Mouse (Mus musculus): Measurements from ENCODE around the gene Eif3l. TPM values are rescaled to one million over a fixed set of nuclear protein-coding genes. Genes with fewer than 3 reads are reported as not detected.
"Not testable (repeated sequence)": the region's sequence is repeated elsewhere in the genome, so short reads cannot be mapped to it uniquely, and the experiment has no call there.

Gene Eif3l
- polyA plus RNA-seq (2012; rRNA removed) = 180 and 189 TPM in 2 replicates

DNA sequence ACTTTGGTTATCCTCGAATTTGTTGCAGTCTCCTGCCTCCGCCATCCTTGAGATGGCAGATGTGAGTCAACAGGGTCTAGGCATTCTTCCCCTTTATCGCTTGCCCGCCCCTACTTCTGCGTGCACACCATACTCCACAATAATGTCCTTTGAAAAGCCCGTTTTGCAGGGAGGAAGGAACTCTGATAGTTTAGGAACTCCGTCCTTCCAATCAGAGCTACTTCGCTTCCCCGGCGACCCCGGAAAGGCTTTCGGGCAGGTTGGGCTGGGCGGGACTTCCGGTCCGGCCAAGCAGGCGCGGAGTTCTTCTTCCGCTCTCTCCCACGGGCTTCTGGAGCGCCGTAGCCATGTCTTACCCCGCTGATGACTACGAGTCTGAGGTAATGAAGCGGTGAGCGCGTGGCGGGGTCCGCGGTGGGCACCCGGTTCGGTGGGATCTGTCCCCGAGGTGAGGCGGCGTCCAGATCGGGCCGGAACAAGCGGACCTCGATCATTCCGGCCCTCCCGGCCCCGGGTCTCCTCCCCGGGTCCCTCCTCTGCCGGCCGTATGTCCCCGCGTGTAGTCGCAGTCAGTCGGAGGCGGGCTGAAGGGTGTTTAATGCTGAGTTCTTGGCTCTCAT, at the start of gene Eif3l:
TSS of gene Eif3l (plus strand) at position 267 of the 620 bp plus-strand sequence.
- TF ChIP-seq POLR2A (IDR thresholded peaks at IDR 0.05; ENCODE audit: borderline replicate concordance, extremely low read depth, insufficient read depth, insufficient read length, poor library complexity, severe bottlenecking) (no peak), CTCF (IDR thresholded peaks at IDR 0.05; ENCODE audit: borderline replicate concordance, extremely low read depth, insufficient read depth, insufficient read length) (no peak)

GRCm38 (mm10) chr15:79025687-79026308, 49.2 kb upstream of the Eif3l start:
- no peak for TF ChIP-seq CTCF (IDR thresholded peaks at IDR 0.05; ENCODE audit: borderline replicate concordance, extremely low read depth, insufficient read depth, insufficient read length)
- TF ChIP-seq POLR2A (IDR thresholded peaks at IDR 0.05; ENCODE audit: borderline replicate concordance, extremely low read depth, insufficient read depth, insufficient read length, poor library complexity, severe bottlenecking) = no peak
- peak; percentile 39 for DNase-seq (ENCODE audit: low read depth)

More for the DNA sequence above, at the start of gene Eif3l:
- DNase-seq (ENCODE audit: low read depth) = peak; percentile 97

DNA sequence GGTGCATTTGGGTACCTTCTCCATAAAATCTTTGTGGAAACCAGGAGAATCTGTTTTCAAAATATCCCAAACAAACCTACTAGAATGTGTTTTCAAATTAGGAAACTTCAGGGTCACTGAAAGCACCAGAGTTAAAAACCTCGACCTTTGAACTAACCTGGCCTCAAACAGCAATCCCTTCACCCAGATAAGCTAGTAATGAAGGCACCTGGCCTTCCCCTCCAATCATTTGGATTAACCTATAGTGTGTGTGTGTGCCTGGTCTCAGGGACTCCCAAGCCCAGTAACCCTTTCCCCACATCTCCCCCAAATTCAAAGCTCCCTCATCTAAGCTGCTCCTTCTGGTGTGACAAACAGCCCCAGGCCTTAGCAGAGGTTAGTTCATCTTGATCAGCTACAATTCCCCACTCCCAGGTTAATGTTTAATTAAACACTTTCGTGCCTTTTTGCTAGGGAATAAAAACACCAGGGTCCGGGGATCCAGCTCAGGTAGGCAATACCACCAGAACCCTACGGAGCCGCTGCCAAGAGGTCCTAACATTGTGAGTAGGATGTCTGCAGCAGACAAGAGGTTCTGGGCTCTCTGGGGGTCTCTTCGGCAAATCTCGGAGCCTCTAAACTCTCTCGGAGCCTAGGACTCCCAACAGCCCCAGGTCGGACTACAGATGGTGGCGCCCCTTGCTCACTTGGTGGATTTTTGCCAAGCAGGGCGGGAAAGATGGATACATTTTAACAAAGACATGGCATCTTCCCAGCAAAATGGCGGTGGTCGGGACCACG, 48.3 kb upstream of the Eif3l start:
- no peak for TF ChIP-seq POLR2A (IDR thresholded peaks at IDR 0.05; ENCODE audit: borderline replicate concordance, extremely low read depth, insufficient read depth, insufficient read length, poor library complexity, severe bottlenecking)
- TF ChIP-seq CTCF (IDR thresholded peaks at IDR 0.05; ENCODE audit: borderline replicate concordance, extremely low read depth, insufficient read depth, insufficient read length) = no peak
- DNase-seq (ENCODE audit: low read depth) = peak; percentile 72

GRCm38 (mm10) chr15:79027291-79028205, 47.4 kb upstream of the Eif3l start:
- TF ChIP-seq CTCF (IDR thresholded peaks at IDR 0.05; ENCODE audit: borderline replicate concordance, extremely low read depth, insufficient read depth, insufficient read length) (no peak), POLR2A (IDR thresholded peaks at IDR 0.05; ENCODE audit: borderline replicate concordance, extremely low read depth, insufficient read depth, insufficient read length, poor library complexity, severe bottlenecking) (no peak)

GRCm38 (mm10) chr15:79028237-79028738, 46.7 kb upstream of the Eif3l start, which contains the start of gene H1f0:
Gene H1f0, plus strand, starts transcription at chr15:79028450.
- TF ChIP-seq POLR2A (IDR thresholded peaks at IDR 0.05; ENCODE audit: borderline replicate concordance, extremely low read depth, insufficient read depth, insufficient read length, poor library complexity, severe bottlenecking) (peak; percentile 91), CTCF (IDR thresholded peaks at IDR 0.05; ENCODE audit: borderline replicate concordance, extremely low read depth, insufficient read depth, insufficient read length) (no peak)
- peak; percentile 96 for DNase-seq (ENCODE audit: low read depth)

More at GRCm38 (mm10) chr15:79027291-79028205, 47.4 kb upstream of the Eif3l start:
- peak; percentile 30 for DNase-seq (ENCODE audit: low read depth)

GRCm38 (mm10) chr15:79028823-79029484, 46.0 kb upstream of the Eif3l start:
- DNase-seq (ENCODE audit: low read depth) = peak; percentile 14
- no peak for TF ChIP-seq CTCF (IDR thresholded peaks at IDR 0.05; ENCODE audit: borderline replicate concordance, extremely low read depth, insufficient read depth, insufficient read length)
- TF ChIP-seq POLR2A (IDR thresholded peaks at IDR 0.05; ENCODE audit: borderline replicate concordance, extremely low read depth, insufficient read depth, insufficient read length, poor library complexity, severe bottlenecking) = no peak

GRCm38 (mm10) chr15:79029519-79030241, 45.3 kb upstream of the Eif3l start:
- peak; percentile 67 for DNase-seq (ENCODE audit: low read depth)
- TF ChIP-seq POLR2A (IDR thresholded peaks at IDR 0.05; ENCODE audit: borderline replicate concordance, extremely low read depth, insufficient read depth, insufficient read length, poor library complexity, severe bottlenecking) (no peak), CTCF (IDR thresholded peaks at IDR 0.05; ENCODE audit: borderline replicate concordance, extremely low read depth, insufficient read depth, insufficient read length) (no peak)

DNA sequence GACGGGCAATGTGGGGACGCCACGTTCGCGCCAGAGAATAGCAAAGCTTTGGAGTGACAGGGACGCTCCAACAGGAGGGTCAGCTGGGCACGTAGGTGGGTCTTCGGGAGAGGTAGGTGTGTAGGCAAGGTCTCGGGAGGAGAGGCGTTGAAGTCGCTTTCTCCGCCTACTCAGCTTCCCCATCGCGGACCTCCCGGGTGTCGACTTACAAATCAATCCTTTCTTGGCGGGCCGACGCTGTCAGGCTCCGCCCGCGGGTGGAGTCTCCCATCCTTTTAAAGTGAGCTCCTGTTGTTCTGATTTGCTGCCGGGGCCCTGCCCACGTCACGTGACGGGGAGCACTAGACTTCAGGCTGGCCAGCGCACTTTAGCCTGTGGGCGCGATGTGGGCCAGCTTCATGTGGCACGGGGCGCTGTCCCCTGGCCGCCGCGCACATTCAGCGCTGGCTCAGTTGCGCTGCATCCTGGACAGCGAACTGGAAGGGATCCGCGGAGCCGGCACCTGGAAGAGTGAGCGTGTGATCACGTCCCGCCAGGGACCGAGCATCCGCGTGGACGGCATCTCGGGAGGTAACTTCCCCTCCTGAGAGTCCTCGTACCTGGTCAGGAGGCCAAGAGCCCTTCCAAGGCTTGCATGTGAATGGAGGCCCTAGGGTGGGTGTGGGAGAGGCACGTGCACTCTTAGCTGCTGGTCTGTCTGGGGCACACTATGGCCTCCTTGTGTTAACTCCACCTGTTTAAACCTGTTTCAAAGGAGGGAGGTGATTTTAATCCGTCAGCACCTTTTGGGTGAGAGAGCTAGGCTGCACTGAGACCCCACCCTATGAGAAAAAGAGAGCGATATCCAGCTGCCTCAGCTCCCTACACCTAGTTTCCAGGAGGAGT, 44.2 kb upstream of the Eif3l start:
- peak; percentile 98 for DNase-seq (ENCODE audit: low read depth)
- TF ChIP-seq POLR2A (IDR thresholded peaks at IDR 0.05; ENCODE audit: borderline replicate concordance, extremely low read depth, insufficient read depth, insufficient read length, poor library complexity, severe bottlenecking) (0 out of 2 replicates have a peak, but pooled peaks have one; percentile 43), CTCF (IDR thresholded peaks at IDR 0.05; ENCODE audit: borderline replicate concordance, extremely low read depth, insufficient read depth, insufficient read length) (no peak)

DNA sequence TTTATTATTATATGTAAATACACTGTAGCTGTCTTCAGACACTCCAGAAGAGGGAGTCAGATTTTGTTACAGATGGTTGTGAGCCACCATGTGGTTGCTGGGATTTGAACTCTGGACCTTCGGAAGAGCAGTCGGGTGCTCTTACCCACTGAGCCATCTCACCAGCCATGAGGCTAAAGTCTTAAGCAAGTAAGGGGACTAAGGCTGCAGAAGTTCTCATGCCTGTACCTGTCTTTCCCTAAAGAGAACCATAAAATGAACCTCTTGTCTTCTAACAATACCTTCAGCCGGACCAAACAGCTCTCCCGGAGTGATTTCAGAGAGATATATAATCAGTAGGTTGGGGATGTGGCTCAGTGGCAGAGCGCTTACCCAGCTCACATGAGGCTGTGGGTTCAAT, 43.1 kb upstream of the Eif3l start:
- not testable (repeated sequence) for DNase-seq (ENCODE audit: low read depth)

Measured in brain, embryonic 14.5 days (tissue).